Mouse (Mus musculus) brain, embryonic 18.5 days (tissue): ENCODE measurements at regions not wholly inside any gene's neighbourhood (a gene's known extent, or its start where the extent isn't known, plus 50 kb on each side); places are given as distances from the start of the nearest gene placed in this dataset.

Experiments used
- DNase-seq: peaks from one replicate; pipeline ENCODE4 v3.0.0-alpha.2; 2012; ENCODE audit warnings: low read depth, low spot score

DNA sequence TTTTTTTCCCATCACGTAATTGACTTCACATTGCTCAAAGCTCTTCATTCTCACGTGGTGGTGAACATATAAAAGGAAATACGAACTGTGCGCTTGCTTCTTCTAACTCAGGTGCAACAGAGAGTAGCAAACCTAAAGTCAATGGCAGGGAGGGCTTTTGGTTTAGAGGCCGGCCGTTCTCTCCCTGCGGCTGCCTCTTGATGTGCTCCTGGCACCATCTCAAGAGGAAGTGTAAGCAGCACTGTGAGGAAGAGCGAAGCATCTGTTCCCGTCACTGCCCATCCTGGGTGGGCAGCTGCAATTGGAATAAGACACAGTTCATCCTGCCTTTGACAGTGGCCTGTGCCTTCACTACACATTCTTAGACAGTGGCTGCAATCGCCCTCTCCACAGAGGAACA, 204.0 kb downstream of the Gm11361 start:
- no peak for DNase-seq

DNA sequence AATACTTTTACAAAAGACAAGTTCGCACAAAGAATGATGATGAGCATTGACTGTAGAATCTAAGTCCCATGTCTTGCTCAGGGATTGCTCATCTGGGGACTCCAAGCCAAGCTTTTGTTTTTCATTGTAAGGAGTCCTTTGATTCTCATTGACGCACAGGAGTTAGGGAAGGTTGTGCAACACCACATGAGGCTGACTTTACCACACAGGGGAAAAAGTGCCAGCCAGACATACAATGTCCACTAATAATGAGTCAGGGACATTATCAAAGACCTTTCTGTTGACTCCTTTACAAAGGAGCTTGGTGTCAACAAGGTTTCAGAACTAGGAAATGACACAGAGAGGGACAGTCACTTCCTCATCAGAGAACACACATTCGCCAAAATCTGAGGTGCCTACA, 200.1 kb downstream of the Gm11361 start:
- DNase-seq: no peak

DNA sequence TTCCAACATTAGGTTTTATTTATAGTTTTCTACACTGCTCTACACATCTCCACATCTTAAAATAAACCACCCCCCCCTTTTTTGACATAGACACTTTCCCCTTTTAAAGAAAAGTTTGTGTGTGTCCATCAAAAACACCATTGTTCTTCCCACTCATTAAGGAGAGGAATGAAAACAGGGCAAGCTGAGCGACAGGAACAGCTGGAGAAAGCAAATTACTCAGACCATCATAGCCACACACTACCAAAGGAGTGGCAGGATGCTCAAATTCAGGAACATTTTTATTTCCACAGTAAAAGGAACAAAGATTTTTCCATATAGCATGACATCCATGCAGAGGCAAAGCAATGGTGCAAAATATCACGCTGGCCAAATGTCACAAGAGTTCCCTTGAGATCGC, 198.6 kb downstream of the Gm11361 start:
- DNase-seq: no peak

DNA sequence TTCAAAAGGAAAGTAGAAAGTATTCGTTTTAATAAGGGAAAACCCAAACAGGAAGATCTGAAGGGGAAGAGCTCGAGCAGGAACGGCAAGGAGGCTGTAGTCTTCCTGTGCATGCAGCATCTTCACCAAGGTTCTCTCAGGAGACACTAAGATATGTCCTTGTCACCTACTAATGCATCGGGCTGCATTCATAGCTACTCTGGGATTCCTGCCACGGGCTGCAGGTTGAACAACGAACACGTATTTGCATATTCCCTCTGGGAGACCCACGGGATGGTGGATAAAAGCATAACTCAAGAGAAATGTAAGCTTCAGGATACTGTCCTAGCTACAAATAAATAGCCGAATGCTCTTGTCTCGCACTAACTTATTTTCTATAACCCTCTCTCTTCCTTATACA, 197.7 kb downstream of the Gm11361 start:
- no peak for DNase-seq

DNA sequence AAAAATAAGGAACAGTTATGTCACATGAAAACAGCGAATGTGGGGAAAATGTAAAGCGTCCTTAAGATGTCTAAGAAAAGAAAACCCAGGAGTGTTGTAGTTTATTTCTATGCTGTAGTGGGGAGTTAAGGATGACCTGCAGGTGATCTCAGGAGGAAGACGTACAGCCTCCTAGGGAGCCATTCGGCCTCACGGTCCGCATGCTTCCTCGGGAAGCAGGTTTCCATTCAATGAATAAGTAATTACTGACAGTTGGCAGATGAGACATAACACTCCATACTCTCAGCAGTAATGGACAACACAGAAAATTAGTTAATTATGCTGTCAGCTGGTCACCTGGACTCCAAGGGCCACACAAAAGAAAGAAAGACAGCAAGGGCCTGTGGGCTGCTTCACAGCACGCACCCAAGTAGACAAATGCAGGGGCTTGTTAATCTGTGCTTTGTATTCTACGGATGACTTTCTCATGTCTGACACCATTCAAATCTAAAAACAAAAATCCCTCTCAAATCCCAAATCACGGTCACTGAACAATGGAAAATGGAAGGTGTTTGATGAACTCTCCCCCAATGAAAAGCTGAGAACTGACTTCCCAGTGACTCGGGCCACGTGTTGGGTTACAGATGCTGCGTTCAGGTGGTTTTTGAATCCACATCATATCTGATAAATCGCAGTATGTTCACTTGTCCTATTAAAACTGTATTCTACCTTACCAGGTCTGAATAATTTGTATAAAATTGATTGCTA, 193.5 kb downstream of the Gm11361 start:
- no peak for DNase-seq

DNA sequence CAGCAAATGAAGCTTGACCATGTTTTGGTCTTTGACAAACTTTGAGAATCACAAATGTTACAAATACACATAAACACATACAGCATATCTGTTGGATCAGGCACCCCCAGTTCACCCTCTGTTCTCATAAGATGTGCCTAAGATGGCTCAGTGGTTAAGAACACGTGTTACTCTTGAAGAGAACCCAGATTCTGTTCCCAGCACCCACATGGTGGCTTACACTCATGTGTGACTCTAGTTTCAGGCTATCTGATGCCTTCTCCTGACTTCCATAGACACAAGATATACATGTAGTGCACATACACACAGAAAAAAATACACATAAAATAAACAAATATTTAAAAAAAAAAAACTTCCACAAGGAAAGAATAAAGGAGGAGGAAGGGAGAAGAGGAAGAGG, 191.7 kb downstream of the Gm11361 start:
- no peak for DNase-seq

DNA sequence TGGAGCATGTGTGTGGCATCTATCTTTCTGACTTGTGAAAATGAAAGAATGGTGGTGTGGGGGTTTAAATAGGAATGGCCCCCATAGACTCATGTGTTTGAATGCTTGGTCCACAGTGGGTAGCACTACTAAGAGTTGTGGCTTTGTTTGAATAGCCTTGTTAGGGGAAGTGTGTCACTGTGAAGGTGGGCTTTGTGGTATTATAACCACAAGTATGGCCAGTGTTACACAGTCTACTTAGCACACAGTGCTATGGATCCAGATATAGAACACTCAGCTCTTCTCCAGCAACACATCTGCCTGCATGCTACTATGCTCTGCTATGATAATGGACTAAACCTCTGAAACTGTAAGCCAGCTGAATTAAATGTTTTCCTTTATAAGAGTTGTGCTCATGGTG, 184.9 kb downstream of the Gm11361 start:
- no peak for DNase-seq

DNA sequence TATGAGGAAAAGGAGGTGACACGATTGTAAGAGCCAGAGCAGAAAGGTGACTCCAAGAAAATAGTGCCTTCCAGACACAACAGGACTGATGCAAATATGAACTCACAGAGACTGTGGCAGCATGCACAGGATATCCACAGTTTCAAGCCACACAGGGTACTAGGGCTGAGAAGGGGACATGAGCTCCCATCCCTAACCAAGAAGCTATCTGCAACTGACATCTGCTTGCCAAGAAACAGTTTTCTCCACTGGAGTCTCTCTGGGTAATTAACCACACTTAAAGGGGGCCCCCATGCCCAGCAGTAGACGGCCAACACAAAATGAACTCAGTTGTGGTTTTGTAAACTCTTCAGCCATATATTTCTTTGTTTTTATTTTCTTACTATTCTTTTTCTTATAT, 176.1 kb downstream of the Gm11361 start:
- no peak for DNase-seq

DNA sequence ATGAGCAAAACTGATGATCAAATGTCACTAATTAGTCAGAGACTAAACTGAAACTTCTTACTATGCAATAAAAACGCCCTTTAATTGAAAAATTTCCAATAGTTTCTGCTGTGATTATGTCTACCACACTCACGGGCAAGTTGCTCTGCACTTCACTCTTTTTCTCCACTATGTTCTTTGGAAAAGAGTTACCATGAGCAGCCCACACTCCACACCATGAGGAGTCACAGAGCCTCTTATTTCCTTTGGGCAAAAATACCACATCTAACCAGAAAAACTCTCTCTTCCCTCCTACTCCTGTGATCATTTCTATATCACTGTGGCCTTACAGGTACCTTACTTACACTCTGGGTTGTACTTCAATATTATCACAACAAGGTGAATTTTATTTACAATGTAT, 174.7 kb downstream of the Gm11361 start:
- DNase-seq: no peak

DNA sequence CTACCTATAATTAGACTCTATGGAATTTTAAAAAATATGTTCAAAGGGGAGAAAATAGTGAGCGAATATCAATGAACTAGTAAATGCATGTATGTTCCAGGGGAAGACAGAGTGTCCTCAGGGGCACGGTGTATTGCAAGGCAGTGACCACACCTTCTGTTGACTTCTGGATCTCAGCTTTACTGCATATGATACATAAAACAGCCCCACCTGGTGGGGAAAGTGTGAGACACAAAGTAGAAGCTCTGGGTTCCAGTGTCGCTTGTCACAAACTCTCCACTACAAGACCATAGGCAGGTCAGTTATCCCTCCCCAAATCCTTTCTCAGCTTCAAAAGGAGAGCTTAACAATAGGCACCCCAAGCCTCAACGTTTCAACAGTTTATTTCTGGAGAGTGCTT, 168.8 kb downstream of the Gm11361 start:
- DNase-seq: no peak

DNA sequence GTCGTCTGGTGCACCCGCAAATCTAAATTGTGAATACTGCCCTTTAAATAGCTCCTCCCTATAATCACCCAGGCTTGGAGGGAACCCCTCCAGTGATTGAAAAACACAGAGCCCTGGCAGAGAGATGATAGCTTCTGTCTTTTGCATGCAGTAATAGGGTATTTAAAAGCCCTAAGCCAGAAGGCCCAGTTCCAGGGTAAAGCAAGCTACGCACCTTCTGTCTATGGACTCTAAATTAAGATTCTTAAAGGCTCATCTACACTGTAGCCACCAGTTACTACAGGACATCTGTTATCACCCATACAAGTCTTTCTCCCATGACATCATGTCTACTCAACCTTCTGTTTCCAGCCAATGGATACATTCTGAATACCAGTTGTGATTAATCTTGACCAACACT, 167.8 kb downstream of the Gm11361 start:
- no peak for DNase-seq

DNA sequence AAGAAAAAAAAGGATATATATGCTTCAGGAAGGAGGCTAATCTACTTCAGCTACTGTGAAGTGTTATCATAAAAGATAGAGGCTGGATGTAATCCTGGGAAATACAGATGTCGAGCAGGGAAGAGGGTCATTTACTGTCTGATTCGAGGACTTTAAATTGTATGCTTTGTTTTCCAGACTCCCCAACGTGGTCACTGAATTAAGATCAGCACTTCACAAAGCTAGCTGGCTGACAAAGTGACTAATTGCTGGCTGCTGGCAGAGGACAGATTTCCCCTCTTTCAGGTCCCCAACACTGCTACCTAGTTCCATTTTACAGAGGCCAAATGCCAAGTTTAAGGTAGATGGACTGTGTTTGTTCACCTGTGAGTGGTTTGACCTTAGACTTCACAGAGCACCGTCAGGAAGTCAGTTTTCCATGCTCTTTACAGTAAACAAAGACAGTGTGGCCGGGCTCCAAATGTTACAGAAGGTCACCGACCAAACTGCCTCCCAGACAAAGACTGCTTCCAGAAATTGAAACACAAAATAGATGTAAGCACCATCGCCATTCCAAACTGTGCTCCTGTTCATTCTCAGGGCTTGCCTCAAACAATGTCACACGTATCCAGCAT, 167.2 kb downstream of the Gm11361 start:
- DNase-seq: no peak

DNA sequence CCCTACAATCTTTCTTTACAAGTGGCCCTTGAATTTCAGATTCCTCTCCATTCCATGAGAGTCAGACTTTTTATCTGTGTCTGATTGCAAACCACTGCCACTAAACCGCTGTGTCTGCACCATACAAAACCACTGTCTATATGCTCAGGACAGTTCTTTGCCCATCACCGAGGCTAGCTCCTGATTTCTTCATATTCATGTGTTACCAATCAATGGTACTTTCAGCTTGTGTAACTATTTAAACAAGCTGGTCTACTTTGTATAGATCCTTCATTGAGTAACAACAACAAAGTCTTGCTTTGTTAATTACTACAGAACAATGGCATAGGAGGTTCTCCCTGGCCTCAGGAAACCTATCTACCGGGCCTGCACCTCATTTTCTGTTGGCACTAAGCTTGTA, 164.0 kb downstream of the Gm11361 start:
- no peak for DNase-seq

DNA sequence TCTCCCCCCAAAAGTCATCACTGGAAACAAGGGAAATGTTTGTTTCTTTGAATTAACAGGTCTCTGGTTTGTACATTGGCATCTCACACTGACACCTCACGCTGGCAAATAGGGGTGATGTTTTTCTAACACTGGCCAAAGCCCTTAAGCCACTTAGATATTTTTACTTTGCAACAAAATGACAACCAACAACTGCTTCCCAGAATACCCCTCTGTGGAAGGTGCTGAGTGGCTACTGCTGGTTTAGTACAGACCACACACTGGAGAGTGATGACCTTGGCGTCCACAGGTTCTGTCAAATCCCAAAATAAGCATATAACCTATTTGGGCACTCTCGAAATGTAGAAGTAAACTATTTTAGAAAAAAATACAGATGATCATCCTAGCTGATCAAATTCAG, 163.3 kb downstream of the Gm11361 start:
- no peak for DNase-seq

DNA sequence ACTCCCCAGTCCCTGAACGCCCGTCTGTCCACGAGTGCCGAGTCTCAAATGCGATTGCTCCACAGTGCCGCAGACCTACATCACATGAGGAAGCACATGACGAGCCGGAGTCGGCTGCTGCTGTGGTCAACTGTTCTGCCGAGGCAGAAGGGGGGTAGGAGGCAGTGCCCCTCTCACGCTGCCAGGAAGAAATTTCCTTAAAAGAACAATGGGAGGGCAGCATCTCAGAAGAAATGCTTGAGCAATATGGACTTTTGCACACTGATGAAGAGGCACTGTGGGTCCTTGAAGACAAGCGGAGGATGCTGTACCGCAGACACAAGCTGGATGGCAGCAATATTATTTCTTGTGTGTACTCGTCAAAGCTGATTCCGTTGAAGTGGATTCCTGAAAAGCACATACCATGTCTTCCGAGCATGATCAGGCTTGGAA, 162.6 kb downstream of the Gm11361 start:
- peak; percentile 82 for DNase-seq

DNA sequence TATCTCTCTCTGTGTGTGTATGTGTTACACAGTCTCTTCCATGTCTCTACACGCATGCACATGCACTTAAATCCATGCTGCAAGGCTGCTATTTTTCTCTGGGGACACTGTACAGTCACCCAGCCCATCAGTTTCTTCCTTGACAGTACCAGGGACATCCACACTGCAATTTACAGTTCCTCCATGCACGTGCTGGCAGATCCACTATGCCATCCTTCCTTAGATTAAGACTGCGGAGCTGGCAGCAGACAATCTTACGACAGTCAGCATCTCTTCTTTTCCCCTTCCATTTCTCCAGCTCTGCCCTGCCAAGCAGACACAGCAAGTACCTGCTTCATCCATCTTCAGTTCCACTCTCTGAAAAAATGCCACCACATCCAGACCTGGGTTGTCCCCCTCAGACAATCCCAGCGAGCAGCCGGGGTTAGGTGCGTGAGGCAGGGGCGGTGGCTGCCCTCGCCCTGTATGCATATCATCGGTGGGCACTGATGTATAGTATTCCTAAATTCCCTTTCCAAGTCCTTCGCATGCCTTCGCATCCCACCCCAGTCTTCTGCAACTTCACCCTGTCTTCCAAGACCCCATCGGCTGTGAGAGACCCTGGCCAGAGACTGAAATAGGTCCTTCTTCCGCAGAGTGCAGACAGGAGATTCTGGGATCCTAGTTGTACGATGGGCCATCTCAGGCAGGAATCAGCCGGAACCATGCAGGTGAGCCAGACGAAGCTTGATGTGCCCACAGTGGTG, 161.8 kb downstream of the Gm11361 start:
- no peak for DNase-seq

DNA sequence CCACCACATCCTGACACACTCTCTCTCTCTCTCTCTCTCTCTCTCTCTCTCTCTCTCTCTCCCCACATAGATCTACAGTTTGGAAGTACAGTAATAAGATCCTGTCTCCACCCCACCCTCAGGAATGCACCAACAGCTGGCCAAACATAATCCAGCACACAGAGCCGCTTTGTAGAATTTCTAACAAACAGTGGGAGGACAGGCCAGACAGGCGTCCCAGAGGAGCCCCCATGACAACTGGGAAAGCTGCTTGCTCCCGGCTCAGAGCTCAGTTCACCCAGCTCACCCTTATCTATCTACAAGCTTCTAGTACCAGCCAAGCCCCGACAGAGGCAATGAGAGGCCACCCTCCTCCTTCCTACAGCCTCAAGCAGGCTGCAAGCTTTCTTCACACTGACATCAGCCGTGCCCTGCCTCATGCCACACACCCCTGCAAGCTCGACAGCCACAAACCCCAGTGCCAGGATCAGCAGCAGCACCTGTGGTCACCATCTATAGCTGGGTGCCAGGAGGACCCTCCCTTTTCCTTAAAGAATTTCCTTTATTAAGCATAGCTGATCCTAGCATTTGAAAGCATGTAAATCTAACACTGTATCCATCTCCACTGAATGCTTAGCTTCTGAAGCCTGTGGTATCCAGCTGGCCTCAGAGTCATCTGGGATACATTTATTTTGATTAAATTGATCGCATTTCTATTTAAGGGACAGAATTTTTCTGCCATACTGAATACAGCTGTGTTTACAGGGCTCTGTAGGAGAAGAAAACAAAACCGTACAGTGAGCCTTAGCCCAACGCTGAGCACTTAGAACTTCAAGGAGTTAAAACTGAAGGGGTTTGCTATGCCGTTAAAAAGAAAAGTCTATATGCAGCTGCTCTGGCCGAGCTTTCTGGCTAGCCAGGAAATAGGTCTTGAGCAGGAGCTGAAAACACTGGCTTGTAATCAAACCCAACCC, 160.9 kb downstream of the Gm11361 start:
- peak; percentile 47 for DNase-seq

DNA sequence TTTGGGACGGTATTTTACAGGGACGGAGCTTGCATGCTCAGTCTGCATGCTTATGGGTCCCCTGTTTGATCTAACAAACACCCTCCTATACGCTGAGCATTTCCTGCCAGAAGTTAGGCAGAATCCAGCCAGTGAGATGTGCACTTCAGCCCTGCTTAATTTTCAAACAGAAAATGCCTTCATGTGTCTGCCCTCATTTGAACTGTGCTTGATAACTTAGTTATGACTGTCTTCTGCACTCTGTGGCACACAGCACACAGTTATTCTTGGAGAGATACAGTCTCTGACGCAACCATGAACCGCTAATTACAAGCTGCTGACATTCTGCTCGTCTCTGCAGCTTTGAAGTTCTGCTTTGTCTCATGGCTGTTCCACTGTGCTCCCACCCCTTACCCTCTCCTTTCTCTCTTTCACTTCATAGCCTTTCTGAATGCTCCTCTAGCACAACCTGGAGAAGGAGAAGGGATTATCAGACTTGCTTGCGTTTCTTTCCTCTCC, 160.2 kb downstream of the Gm11361 start:
- peak; percentile 70 for DNase-seq

DNA sequence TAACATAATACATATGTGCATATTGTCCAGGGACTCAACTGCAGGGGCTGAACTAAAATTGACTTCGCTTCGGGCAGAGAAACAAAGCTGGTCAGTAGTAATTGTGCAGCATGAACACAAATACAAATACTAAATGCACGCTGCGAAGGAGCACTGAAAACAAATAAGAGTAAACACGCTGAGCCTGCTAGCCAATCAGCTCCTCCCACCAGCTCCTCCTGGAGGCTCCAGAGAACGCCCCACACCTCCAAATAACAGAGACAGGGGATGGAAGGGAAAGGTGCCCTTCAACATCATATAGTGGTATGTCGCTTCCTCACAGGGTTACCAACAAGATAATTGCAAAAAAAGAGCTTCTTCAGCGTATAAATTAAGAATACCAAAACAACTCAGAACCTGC, 159.6 kb downstream of the Gm11361 start:
- DNase-seq: peak; percentile 52

DNA sequence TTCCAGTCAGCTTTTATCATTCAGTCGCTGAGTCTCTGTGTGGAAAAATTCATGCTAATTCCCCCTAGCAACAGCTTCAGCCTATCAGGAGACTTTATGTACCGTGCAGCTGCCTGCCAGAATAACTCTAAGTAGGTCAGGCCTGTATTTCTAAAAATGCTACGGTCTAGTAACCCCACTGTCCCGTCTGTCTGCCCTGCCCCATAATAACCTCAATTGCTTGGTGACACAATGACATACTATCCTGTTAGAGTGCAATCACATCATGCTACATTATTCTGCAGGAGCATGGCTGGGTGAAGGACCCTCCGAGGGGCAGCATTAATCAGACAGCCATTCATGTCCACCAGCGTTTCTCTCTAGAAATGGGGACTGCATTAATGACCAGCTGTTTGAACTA, 158.9 kb downstream of the Gm11361 start:
- DNase-seq: peak; percentile 85

DNA sequence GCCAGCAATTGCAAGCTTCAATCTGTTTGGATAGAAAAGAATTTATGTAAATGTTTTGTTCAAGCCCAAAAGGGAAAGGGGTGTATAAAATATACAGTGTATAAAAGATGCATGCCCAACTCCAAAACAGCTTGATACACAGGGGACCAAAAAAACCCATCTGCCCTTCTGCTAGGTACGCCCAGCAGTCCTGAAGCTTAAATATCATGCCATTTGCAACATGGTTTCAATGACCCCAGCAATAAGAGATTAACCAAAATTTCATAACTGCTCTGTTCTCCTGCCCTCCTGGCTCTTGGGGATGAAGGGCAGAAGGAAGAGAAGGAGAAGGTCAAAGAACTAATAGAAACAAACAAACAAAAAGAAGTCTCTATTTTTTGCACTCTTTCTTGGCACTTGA, 158.4 kb downstream of the Gm11361 start:
- peak; percentile 58 for DNase-seq

DNA sequence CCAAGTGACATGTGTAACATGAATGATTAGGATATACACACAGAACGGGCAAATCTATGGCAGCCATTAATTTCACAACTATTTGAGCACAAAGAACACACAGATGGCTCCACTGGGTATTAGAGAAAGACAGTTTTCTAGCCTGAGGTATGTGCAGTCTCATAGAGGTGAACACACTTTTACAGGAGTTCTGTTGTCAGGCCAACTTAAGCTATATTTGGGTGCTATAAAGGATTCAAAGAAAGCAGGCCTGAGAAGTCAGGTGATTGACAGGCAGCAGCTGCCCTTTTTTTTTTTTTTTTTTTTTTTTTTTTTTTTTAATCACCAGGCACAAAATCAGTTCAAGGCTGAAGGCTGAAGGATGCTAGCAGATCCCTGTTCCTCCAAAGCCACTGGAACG, 153.0 kb downstream of the Gm11361 start:
- no peak for DNase-seq
